Mouse (Mus musculus) erythroblast, adult 5-6 weeks (primary cell): ENCODE measurements around the gene Olfr1162. TPM values are rescaled to one million over a fixed set of nuclear protein-coding genes. Genes with fewer than 3 reads are reported as not detected.
"Not testable (repeated sequence)": the region's sequence is repeated elsewhere in the genome, so short reads cannot be mapped to it uniquely, and the experiment has no call there.

Source experiments
- ATAC-seq: replicated peaks from 2 replicates; pipeline ENCODE4 v1.8.0; 2016; ENCODE audit warnings: moderate number of reproducible peaks, mild to moderate bottlenecking, moderate TSS enrichment, inconsistent platforms; ENCODE audit not compliant: poor library complexity, low FRiP score, severe bottlenecking
- total RNA-seq, 2 experiments: library from RNA; stranded (forward) in 1 of 2; stranded (reverse) in 1 of 2; fragments of 150-400 nt in 1 of 2; fragments of 200-764, 138-1000 nt in 1 of 2; gene quantifications; 2 replicates each; pipeline versions ENCODE4 v1.2.3 to v1.2.4; 2015 to 2017; ENCODE audit warnings: low replicate concordance in 2 of 2

The Olfr1162 gene
- total RNA-seq (2015; ENCODE audit: low replicate concordance): not detected in 2 replicates
- not detected in 2 replicates for total RNA-seq (2017; ENCODE audit: low replicate concordance)

DNA sequence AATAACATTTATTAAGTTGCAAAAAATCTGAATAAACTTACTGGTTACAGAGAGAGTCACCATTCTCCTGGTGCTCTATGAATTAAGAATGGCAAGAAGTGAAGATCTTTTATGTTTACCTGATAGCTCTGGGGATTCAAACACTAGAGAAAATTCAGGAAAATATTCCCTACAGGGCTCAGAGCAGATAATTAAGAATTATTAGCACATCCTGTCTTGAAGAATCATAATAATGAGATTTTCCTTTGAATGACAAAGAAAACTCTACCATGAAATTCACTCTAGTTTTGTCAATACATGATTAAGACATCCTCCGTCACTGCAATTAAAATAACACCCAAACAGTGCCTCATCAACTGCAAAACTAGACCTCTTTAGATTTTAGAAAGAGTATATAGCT lies at the start of gene Olfr1162:
Gene Olfr1162 (minus strand): TSS at position 101 of the 400 bp plus-strand sequence.
- no peak for ATAC-seq

DNA sequence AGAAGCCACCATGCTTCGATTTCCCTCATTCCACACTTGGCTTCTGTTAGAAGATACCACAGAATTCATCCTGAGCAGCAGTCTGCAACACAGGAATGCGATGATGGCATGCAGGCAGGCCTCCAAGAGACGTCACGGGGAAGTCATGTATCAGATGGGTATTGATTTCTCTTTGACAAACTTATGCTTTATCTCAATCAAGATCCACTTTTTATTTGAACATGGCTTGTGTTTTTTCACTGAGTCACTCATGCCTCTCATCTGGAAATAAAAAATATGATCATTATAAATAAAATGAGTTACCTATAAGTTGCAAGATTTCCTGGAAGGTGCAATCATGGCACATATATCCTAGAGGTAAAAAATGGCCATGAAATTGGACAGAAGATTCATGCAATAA lies 42.9 kb upstream of the Olfr1162 start, which contains the start of gene Olfr1164:
Gene Olfr1164 (minus strand): TSS at position 101 of the 400 bp plus-strand sequence.
- no peak for ATAC-seq

DNA sequence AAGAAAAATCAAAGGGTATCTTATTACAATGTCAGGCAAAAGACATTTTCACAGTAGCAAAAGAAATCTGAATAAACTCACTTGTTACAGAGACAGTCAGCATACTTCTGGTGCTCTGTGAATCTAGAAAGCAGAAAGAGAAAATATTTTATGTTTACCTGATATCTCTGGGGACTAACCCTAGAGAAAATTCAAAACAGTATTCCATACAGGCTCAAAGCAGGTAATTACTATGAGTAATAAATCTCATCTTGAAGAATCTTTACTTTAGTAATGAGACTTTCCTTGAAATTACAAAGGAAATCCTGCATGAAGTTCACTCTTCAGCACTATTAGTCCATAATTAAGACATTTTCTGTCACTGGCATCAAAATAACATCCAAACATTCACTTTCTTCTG lies 20.8 kb upstream of the Olfr1162 start, which contains the start of gene Olfr1163:
Gene Olfr1163 (minus strand): TSS at position 101 of the 400 bp plus-strand sequence.
- ATAC-seq: no peak

DNA sequence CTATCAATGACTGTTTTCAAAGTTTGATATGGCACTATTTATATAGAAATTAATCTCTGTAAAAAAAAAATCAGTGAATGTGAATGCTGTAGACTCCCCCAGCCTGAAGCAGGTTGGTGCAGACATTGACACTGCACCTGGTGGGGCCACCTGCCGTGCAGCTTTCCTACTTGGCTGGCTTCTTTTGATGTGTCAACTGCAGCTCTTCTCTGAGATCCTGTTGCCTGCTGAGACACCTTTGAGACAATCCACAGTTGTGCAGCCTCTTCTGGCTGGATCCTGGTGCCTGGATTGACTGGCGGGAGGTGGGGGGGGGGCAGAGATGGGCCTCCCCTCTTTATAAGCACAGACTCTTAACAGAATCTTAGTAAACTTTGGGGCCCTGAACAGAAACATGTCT lies 12.7 kb upstream of the Olfr1162 start:
- ATAC-seq: no peak

DNA sequence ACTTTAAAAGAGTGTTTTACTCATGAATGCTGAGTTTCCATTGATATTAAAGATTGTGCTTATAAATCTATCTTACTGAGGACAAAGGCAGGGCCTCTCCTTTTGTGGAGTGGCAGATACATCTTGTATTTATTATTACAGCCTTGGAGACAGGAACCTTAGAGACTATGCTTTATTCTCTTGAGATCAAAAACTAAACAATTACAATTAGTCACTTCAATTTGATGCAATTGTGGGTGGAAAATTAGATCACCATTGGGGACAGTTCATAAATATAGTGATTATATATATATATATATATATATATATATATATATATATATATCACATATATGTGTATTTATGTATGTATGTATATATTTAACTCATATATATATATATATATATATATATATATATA lies 13.3 kb downstream of the Olfr1162 start, which contains the start of gene Olfr73:
Gene Olfr73 (minus strand): TSS at position 101 of the 400 bp plus-strand sequence.
- ATAC-seq: no peak

DNA sequence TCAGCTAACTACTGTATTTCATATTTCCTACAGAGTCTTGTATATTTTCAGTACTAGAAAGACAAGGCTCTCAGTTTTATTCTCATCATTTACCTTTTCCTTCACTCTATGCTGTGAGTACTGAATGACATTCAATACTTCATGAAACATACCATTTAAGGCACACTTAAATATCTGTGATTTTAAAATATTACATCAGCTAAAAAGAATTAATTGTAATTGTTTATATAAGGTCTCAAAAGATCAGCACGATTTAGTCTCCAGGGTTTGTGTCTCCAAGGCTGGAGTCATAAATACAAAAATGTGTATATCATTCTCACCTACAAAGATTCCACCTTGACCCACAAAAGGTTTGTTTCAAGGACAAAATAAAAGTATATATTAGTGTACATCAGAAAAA lies 28.5 kb downstream of the Olfr1162 start, which contains the start of gene Olfr1161:
Gene Olfr1161 (plus strand): TSS at position 301 of the 400 bp plus-strand sequence.
- not testable (repeated sequence) for ATAC-seq

DNA sequence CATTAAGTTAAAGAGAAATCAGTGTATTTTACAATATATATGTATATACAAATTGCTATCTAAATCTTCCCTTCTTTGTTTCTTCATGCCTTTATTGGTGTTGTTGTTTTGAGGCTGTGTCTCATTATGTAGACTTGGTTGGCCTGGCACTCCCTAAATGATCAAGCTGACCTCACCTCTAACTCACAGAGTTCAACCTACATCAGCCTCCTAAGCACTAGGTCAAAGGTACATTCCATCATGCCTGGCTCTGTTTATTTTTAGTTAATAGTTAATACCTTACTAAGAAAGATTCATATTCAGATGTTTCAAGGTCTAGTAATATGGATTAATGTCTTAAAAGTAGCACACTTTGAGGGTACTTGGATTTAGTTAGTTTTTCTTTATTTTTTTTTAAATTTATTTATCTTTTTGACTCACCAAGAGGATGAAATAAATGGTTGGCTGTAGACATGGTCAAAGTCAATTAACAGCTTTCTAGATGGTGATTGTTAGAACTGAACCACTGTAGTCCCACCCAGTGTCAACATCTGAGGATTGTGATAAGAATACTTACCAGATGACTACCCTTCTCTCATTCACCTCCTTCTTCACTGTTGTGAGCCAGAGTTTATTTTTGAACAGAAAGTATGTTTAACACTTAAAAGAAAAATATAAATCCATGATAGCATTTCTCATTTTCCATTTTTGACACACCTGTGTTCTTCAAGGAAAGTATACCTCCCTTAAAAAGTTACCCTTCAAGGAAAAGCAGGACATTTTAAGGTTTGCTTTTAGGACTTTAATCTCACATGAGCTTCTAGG lies 43.2 kb downstream of the Olfr1162 start, which contains the start of gene Olfr1160:
Gene Olfr1160 (minus strand): TSS at position 754 of the 804 bp plus-strand sequence.
- ATAC-seq: no peak

Other genes with a start within 250 kb of the Olfr1162 start
- not detected in 2 replicates for gene Olfr1145, start 241.3 kb downstream of the Olfr1162 start, total RNA-seq (2015; ENCODE audit: low replicate concordance)
- gene Olfr1145, start 241.3 kb downstream of the Olfr1162 start, total RNA-seq (2017; ENCODE audit: low replicate concordance): not detected in 2 replicates
- gene Olfr1148, start 220.6 kb downstream of the Olfr1162 start, total RNA-seq (2015; ENCODE audit: low replicate concordance): not detected in 2 replicates
- not detected in 2 replicates for gene Olfr1148, start 220.6 kb downstream of the Olfr1162 start, total RNA-seq (2017; ENCODE audit: low replicate concordance)
- gene Olfr1150-ps1, start 207.1 kb downstream of the Olfr1162 start, total RNA-seq (2015; ENCODE audit: low replicate concordance): not detected in 2 replicates
- 0.09 TPM in 1 of 2 replicates, not detected in the other for gene Olfr1150-ps1, start 207.1 kb downstream of the Olfr1162 start, total RNA-seq (2017; ENCODE audit: low replicate concordance)
- gene Olfr1151, start 195.3 kb downstream of the Olfr1162 start, total RNA-seq (2015; ENCODE audit: low replicate concordance): not detected in 2 replicates
- 0.56 TPM in 1 of 2 replicates, not detected in the other for gene Olfr1151, start 195.3 kb downstream of the Olfr1162 start, total RNA-seq (2017; ENCODE audit: low replicate concordance)
- not detected in 2 replicates for gene Olfr1152, start 184.6 kb downstream of the Olfr1162 start, total RNA-seq (2015; ENCODE audit: low replicate concordance)
- not detected in 2 replicates for gene Olfr1152, start 184.6 kb downstream of the Olfr1162 start, total RNA-seq (2017; ENCODE audit: low replicate concordance)
- not detected in 2 replicates for gene Olfr1153, start 156.2 kb downstream of the Olfr1162 start, total RNA-seq (2015; ENCODE audit: low replicate concordance)
- gene Olfr1153, start 156.2 kb downstream of the Olfr1162 start, total RNA-seq (2017; ENCODE audit: low replicate concordance): not detected in 2 replicates
- not detected in 2 replicates for gene Olfr1154, start 146.0 kb downstream of the Olfr1162 start, total RNA-seq (2015; ENCODE audit: low replicate concordance)
- gene Olfr1154, start 146.0 kb downstream of the Olfr1162 start, total RNA-seq (2017; ENCODE audit: low replicate concordance): not detected in 2 replicates
- gene Olfr1155, start 106.0 kb downstream of the Olfr1162 start, total RNA-seq (2015; ENCODE audit: low replicate concordance): not detected in 2 replicates
- gene Olfr1155, start 106.0 kb downstream of the Olfr1162 start, total RNA-seq (2017; ENCODE audit: low replicate concordance): not detected in 2 replicates
- not detected in 2 replicates for gene Olfr1156, start 98.0 kb downstream of the Olfr1162 start, total RNA-seq (2015; ENCODE audit: low replicate concordance)
- gene Olfr1156, start 98.0 kb downstream of the Olfr1162 start, total RNA-seq (2017; ENCODE audit: low replicate concordance): not detected in 2 replicates
- gene Olfr1157, start 82.8 kb downstream of the Olfr1162 start, total RNA-seq (2015; ENCODE audit: low replicate concordance): not detected in 2 replicates
- gene Olfr1157, start 82.8 kb downstream of the Olfr1162 start, total RNA-seq (2017; ENCODE audit: low replicate concordance): not detected in 2 replicates
- not detected in 2 replicates for gene Olfr74, start 76.5 kb downstream of the Olfr1162 start, total RNA-seq (2015; ENCODE audit: low replicate concordance)
- not detected in 2 replicates for gene Olfr74, start 76.5 kb downstream of the Olfr1162 start, total RNA-seq (2017; ENCODE audit: low replicate concordance)
- gene Olfr1158, start 61.0 kb downstream of the Olfr1162 start, total RNA-seq (2015; ENCODE audit: low replicate concordance): not detected in 2 replicates
- not detected in 2 replicates for gene Olfr1158, start 61.0 kb downstream of the Olfr1162 start, total RNA-seq (2017; ENCODE audit: low replicate concordance)
- not detected in 2 replicates for gene Olfr1160, start 42.9 kb downstream of the Olfr1162 start, total RNA-seq (2015; ENCODE audit: low replicate concordance)
- gene Olfr1160, start 42.9 kb downstream of the Olfr1162 start, total RNA-seq (2017; ENCODE audit: low replicate concordance): 0.28 TPM in 1 of 2 replicates, not detected in the other
- gene Olfr1161, start 28.4 kb downstream of the Olfr1162 start, total RNA-seq (2015; ENCODE audit: low replicate concordance): not detected in 2 replicates
- not detected in 2 replicates for gene Olfr1161, start 28.4 kb downstream of the Olfr1162 start, total RNA-seq (2017; ENCODE audit: low replicate concordance)
- not detected in 2 replicates for gene Olfr73, start 13.4 kb downstream of the Olfr1162 start, total RNA-seq (2015; ENCODE audit: low replicate concordance)
- not detected in 2 replicates for gene Olfr73, start 13.4 kb downstream of the Olfr1162 start, total RNA-seq (2017; ENCODE audit: low replicate concordance)
- not detected in 2 replicates for gene Olfr1163, start 20.7 kb upstream of the Olfr1162 start, total RNA-seq (2015; ENCODE audit: low replicate concordance)
- gene Olfr1163, start 20.7 kb upstream of the Olfr1162 start, total RNA-seq (2017; ENCODE audit: low replicate concordance): not detected in 2 replicates
- gene Olfr1164, start 42.8 kb upstream of the Olfr1162 start, total RNA-seq (2015; ENCODE audit: low replicate concordance): not detected in 2 replicates
- gene Olfr1164, start 42.8 kb upstream of the Olfr1162 start, total RNA-seq (2017; ENCODE audit: low replicate concordance): not detected in 2 replicates
- not detected in 2 replicates for gene Olfr1166, start 77.1 kb upstream of the Olfr1162 start, total RNA-seq (2015; ENCODE audit: low replicate concordance)
- gene Olfr1166, start 77.1 kb upstream of the Olfr1162 start, total RNA-seq (2017; ENCODE audit: low replicate concordance): not detected in 2 replicates
- not detected in 2 replicates for gene Olfr1167, start 104.1 kb upstream of the Olfr1162 start, total RNA-seq (2015; ENCODE audit: low replicate concordance)
- gene Olfr1167, start 104.1 kb upstream of the Olfr1162 start, total RNA-seq (2017; ENCODE audit: low replicate concordance): not detected in 2 replicates
- gene Olfr1168, start 130.8 kb upstream of the Olfr1162 start, total RNA-seq (2015; ENCODE audit: low replicate concordance): not detected in 2 replicates
- not detected in 2 replicates for gene Olfr1168, start 130.8 kb upstream of the Olfr1162 start, total RNA-seq (2017; ENCODE audit: low replicate concordance)
- gene Olfr1170, start 177.2 kb upstream of the Olfr1162 start, total RNA-seq (2015; ENCODE audit: low replicate concordance): not detected in 2 replicates
- gene Olfr1170, start 177.2 kb upstream of the Olfr1162 start, total RNA-seq (2017; ENCODE audit: low replicate concordance): not detected in 2 replicates
- gene Olfr1173, start 228.7 kb upstream of the Olfr1162 start, total RNA-seq (2015; ENCODE audit: low replicate concordance): not detected in 2 replicates
- not detected in 2 replicates for gene Olfr1173, start 228.7 kb upstream of the Olfr1162 start, total RNA-seq (2017; ENCODE audit: low replicate concordance)